Mouse (Mus musculus) ES-E14 (cell line): Measurements from ENCODE around the gene Ppp1r13b.

Experiments
- MAFK ChIP-seq: IDR thresholded peaks from 2 replicates; pipeline ENCODE4 v1.6.1; 2014; ENCODE audit warnings: mild to moderate bottlenecking, low read depth, low read length, inconsistent platforms; ENCODE audit not compliant: insufficient read depth
- ZNF384 ChIP-seq: IDR thresholded peaks from 2 replicates; pipeline ENCODE4 v1.6.1; 2012; ENCODE audit warnings: low read depth, low read length, inconsistent platforms

- no peak for TF ChIP-seq MAFK
- TF ChIP-seq ZNF384 = no peak
These were observed 13.8 kb downstream of the Ppp1r13b start for GRCm38 (mm10) chr12:111894082-111894481.
